Mouse (Mus musculus) left cerebral cortex, postnatal 25 days (tissue): Measurements from ENCODE around the gene Wdr45b. TPM values are rescaled to one million over a fixed set of nuclear protein-coding genes. Genes with fewer than 3 reads are reported as not detected.
"Not testable (repeated sequence)": the region's sequence is repeated elsewhere in the genome, so short reads cannot be mapped to it uniquely, and the experiment has no call there.

Experiments used
- DNase-seq, 2 experiments: peaks; one replicate each; pipeline ENCODE4 v3.0.0; 2022; ENCODE audit warnings: low spot score in 2 of 2, mixed read lengths in 1 of 2
- intact Hi-C: fragments of 180-260 bp; cut with DNase I; formaldehyde crosslinking; loops from one replicate; pipeline ENCODE4 v1.15.1; 2025
- microRNA-seq, 2 experiments: library from miRNA; unstranded; fragments of <30 nt; microRNA quantifications; one replicate each; pipeline ENCODE4 v1.2.0; 2022
- total RNA-seq, 2 experiments: library from RNA; stranded (reverse); gene quantifications; 2 replicates each; pipeline ENCODE4 v1.2.3; 2021

Wdr45b gene
- total RNA-seq, 2 experiments from 2014 or later = 70.3 to 79.7 TPM

DNA sequence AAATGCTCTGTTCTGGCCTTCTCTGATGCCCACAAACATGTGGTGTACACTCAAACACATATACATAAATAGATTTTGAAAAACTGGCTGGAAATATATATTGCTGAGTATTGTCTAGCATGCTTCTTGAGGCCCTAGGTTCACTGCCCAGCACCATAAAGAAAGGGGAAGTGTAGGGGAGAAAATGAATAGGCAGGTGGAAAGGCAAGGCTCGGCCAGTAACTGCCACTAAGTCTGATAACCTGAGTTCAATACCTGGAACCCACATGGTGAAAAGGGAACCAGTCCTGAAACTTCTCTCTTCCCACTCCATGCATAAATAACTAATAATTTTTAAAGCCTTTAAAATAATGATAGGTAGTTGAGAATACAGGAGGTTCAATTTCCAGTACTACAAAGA, 14.6 kb downstream of the Wdr45b start:
- no peak for DNase-seq
- intact Hi-C loops = no loop called here

DNA sequence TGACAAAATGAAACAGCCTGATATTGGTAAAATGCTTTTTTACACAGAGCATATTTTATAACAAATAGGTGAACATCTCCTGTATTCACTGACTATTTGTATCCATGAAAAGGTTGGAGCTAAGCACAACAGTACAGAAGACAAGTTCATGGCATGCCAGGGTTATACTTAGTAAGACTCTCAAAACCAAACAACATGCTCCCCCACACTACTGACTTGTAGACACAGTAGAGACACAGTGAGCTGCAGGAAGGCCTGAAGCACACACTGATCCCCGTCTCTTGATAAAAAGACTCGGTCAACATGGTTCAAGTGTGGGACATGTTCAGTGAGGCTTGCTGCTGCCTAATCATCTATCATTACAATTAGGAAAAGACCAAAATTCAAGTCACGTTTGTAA, 22.6 kb downstream of the Wdr45b start:
- intact Hi-C loops = no loop called here
- DNase-seq = no peak

DNA sequence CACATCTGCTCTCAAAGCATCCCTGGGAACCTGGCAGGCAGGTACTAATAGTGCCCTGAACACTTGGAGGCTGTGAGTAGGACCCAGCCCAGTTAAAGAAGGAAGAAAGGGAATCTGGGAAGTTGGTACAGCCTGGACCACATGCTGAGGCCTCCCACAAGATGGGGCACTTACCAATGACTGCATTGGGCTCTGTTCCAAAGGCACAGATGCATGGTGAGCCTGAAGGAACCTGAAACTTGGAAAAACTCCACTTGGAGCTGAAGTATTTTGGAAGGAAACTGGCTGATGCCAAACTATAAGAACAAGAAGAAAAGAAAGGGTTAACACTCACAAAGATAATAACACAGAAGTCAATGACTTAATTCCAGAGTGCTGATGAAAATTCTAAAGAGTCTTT, 25.6 kb downstream of the Wdr45b start:
- DNase-seq = peak in 1 of 2 experiments; percentile 54
- intact Hi-C loops = no loop called here

DNA sequence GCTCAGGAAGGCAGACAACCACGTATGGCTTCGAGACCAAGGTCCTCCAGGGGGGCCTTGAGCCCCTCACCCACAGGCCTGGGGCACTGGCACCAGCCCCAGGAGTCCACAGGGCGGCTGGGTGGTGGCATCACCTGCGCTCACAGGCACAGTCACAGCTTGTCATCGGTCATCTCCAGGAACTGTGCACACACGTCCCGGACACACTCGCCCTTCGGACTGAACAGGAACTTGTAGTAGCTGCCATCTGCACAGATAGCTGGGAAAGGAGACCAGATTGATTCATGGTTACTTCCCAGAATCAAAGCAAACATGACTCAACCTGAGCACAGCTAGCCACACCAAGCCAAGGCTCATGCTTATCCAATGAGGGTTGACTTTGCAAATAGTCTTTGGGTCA, 26.0 kb downstream of the Wdr45b start:
- intact Hi-C loops = no loop called here
- DNase-seq = no peak

DNA sequence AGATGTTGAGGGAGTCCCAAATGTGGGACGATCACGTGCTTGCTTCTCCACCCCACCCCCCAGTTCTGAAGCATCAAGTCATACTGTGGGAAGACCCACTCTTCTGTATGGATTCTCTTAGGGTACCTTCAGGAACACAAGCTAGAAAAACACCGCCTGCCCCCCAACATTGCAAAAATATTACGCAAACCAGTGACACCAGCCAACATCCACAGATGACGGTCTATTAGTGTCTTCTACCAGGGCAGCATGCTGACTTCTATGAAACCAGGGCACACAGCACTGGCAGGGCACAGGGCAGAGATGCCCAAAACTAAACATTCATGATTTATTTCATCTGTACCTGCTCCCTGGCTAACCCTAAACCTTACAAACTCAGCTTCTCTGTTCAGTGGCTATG, 27.6 kb downstream of the Wdr45b start:
- intact Hi-C loops = no loop called here
- no peak for DNase-seq

DNA sequence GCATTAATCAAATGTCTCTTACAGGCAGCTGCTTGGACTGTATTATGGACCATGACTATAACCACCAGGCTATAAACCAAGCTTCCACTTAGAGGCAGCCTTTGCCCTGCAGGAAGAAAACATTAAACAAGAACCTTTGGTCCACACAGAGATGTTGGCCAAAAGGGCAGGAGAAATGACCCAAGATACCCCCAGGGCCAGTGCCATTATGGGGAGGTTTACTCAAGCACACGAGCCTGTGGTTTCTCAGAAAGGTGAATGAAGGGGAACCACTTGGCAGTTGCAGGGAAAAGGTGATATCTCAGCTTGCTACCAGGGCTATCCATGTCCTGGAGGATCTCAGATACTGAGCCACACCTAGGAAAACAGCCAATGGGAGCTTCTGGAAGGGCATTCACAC, 28.2 kb downstream of the Wdr45b start:
- no peak for DNase-seq
- intact Hi-C loops = no loop called here

DNA sequence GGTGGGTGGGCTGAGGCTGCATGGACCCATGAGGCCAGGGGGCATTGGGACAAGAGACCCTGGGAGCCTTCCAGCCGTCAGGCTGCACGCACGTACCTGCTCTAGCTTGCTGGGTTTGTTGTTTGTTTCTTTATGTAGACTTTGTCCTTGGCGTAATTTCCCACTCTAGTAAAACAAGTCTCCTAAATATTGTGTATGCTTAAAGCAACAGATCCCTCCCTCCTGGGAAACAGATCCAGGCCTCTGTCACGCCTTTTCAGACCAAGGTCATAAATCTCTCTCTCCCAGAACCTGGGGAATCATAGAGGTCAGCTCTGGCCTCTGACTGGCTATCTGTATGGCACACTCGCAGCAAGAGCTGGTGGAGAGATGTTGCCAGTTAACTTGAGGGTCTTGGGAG, 46.5 kb downstream of the Wdr45b start:
- intact Hi-C loops = loop anchor here (2.0 kb wide), 1 partner anchor 15 kb away; no protein-coding TSS in a partner anchor
- not testable (repeated sequence) for DNase-seq

DNA sequence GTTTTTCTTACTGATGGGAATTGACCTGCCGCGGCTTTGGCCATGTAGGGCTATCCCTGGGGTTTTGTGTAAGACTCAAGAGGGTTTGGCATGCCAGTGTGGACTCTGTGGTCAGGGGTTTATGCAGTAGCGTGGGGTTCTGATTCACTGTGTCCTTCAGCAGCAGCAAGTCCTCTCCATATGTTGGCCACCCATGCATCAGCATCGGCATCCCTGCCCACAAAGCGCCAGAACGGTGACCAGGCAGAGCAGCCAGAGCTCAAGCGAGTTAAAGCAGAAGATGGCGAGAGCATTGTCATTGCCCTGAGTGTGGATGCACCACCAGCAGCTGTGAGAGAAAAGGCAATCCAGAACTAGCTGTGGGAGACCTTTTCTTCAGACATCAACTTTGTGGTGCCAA, 47.6 kb downstream of the Wdr45b start:
- peak in 1 of 2 experiments; percentile 84 for DNase-seq
- intact Hi-C loops = loop anchor here (2.0 kb wide), 1 partner anchor 16 kb away; no protein-coding TSS in a partner anchor

DNA sequence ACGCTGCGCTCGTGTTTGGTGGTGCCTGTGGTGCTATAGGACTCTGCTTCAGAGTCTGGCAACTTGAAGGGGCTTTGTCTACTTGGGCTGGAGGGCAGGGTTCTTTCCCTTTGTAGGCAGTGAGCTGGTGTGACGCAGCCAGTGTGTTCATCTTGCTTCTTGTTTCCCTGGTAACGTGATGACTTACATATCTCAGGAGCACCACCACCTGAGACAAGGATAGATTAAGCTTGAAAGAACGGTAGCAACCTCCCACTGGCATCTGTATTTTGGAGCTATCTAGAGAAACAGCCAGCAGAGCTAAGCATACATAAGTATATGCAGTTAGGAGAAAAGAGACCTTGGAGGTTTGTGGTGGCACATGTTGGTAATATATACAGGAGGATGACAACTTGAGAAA, 48.9 kb downstream of the Wdr45b start:
- DNase-seq = peak; percentile 57 to 95
- intact Hi-C loops = no loop called here

DNA sequence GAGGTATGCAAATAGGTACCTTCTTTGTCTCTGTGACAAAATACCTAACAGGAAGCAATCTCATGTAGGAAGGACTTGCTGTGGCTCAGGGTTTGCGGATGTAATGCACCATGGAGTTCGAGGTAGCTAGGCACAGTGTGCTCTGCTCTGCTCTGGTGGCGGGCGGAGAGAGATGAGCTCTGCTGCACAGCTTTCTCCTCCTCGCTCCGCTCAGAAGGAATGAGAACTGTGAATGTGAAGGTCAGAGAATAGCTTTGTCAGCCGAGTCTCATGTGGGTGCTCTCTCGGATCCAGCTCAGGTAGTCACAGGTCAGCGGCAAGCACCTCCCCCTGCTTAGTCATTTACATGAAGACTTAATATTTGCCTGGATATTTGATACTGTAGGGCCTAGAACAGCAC, 54.0 kb downstream of the Wdr45b start:
- intact Hi-C loops = no loop called here
- no peak for DNase-seq

DNA sequence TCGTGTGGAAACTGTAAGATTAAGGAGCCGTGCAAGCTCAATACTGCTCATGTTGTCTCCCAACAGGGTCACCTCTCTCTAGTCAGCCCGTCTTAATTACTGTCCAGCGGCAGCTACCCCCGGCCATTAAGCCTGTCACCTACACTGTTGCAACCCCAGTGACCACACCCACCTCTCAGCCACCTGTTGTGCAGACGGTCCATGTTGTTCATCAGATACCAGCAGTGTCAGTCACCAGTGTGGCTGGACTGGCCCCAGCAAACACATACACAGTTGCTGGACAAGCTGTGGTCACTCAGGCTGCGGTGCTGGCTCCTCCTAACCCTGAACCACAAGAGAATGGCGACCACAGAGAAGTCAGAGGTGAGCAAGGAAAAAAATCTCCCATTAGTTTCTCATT, 55.8 kb downstream of the Wdr45b start:
- DNase-seq = no peak
- intact Hi-C loops = no loop called here

DNA sequence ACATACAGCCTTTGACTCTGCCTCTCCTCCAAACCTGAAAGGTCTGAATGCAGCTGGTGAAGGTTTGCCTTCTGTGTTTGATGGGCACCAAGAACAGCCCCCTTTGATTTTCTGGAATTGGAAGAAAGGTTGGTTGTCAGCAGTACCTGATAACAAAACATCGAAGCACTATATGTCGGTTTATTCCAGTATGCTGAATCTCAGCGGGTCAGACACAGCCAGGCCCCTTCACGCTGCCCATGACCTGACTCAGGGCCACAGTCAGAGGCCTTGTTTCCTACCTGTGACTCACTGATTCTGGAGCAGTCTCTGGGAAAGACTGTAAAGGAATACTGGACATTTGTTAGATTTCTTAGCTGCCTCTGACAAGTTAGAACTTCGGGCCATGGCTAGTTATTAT, 59.5 kb downstream of the Wdr45b start:
- intact Hi-C loops = no loop called here
- no peak for DNase-seq

DNA sequence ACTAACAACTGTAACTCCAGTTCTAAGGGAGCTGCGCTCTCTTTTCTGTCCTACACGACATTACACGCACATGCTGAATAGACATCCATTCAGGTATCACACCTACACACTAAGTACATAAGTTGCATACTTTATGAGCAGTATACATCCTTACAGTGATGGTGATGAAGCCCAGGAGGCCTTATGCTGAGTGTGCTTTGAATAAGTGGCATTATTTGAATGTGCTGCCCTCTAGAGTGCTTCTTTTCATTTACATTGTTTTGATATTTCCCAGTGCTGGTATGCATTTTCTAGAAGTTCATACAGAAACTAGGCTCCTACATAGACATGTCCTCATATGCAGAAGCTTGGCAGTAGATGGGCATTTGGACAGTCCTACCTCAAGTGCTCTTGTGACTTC, 64.4 kb downstream of the Wdr45b start:
- intact Hi-C loops = loop anchor here (2.0 kb wide), 1 partner anchor 53 kb away; the partner anchor contains the start of gene Narf
- DNase-seq = no peak

DNA sequence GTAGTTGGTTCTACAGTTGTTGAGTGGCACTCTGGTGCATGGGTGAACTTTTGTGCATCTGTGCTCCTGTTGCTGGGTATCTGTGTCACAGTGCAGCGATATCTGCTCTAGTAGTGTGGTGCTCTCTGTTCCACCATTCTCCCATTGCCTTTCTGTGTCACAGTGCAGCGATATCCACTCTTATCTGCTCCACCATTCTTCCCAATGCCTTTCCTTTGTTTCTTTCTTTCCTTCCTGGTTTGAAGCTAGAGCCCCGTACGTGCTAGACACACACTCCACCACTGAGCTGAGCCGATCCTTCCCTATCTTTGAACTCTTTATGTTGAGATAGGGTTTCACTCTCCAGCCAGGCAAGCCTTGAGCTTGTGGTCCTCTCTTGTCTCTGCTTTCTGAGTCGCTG, 71.3 kb downstream of the Wdr45b start:
- intact Hi-C loops = no loop called here
- no peak for DNase-seq

DNA sequence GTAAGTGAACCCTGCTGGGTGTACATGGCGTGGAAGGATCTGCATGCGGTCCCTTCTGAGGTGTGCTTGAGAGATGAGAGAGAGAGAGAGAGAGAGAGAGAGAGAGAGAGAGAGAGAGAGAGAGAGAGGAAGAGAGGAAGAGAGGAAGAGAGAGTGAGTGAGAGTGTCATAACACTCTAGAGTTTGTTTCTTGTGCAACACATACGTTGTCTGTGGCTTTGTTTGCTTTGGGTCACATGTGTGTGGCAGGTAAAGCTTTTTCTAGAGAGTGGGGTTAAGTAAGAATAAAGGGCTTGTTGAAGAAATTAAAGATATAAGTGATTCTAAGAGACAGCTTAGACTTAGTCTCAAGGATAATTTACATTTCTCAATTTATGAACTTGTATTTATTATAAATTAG, 76.2 kb downstream of the Wdr45b start:
- no peak for DNase-seq
- intact Hi-C loops = no loop called here

DNA sequence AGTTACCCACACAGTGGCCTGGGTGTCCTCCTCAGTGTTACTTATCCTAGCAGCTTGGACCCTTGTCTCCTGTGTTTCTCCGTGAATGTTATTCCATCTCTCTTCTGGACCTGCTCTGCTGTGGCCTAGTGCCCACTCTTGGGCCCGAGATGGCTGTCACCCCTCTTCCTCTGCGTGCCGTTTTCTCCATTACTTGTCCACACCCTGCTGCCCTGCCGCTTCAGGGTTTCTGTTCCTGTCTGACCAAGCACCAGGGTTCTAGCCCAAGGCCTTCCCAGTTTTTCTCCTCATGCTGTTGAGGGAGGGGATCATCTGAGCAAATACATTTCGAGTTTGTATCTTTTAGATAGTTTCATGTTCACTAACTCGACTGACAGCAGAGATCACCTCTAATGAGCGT, 76.7 kb downstream of the Wdr45b start:
- no peak for DNase-seq
- intact Hi-C loops = no loop called here

Small RNAs within 50 kb of the gene (microRNA-seq; reads per million reads assigned to microRNA genes)
- gene Mir7236 = 0.34 to 3.2 reads per million in 2 experiments

Other genes starting within 250 kb of the Wdr45b start
- not detected for gene Tex19.2, start 235.8 kb downstream of the Wdr45b start, total RNA-seq
- not detected for gene Tex19.1, start 208.3 kb downstream of the Wdr45b start, total RNA-seq
- gene Uts2r, start 194.2 kb downstream of the Wdr45b start, total RNA-seq = not detected
- 10 to 100 TPM; 21.8 to 26.8 TPM for gene Hexdc, start 150.0 kb downstream of the Wdr45b start, total RNA-seq
- gene Ogfod3, start 149.7 kb downstream of the Wdr45b start, total RNA-seq = 1 to 10 TPM; 7.3 to 7.8 TPM
- gene Cybc1, start 125.1 kb downstream of the Wdr45b start, total RNA-seq = 10 to 100 TPM; 23.6 to 24.8 TPM
- 10 to 100 TPM; 58.2 to 58.3 TPM for gene Narf, start 117.2 kb downstream of the Wdr45b start, total RNA-seq
- 10 to 100 TPM; 86.2 to 92.6 TPM for gene Foxk2, start 94.5 kb downstream of the Wdr45b start, total RNA-seq
- gene Rab40b, start 33.8 kb upstream of the Wdr45b start, total RNA-seq = 10 to 100 TPM; 46.1 to 58.1 TPM
- 10 to 100 TPM; 42.9 to 47.3 TPM for gene Fn3krp, start 67.0 kb upstream of the Wdr45b start, total RNA-seq
- gene Fn3k, start 80.5 kb upstream of the Wdr45b start, total RNA-seq = 10 to 100 TPM; 49.0 to 54.1 TPM
- 10 to 100 TPM; 39.0 to 39.8 TPM for gene Tbcd, start 97.5 kb upstream of the Wdr45b start, total RNA-seq
- gene Zfp750, start 164.9 kb upstream of the Wdr45b start, total RNA-seq = under 1 TPM in 1 of 2 experiments, not detected in 1; 0.14 TPM